Mouse (Mus musculus): ENCODE results near the gene Jup. TPM values are rescaled to one million over a fixed set of nuclear protein-coding genes. Genes with fewer than 3 reads are reported as not detected.

Gene Jup
- polyA plus RNA-seq (2012; rRNA removed), result 57.0 and 66.3 TPM in 2 replicates

DNA sequence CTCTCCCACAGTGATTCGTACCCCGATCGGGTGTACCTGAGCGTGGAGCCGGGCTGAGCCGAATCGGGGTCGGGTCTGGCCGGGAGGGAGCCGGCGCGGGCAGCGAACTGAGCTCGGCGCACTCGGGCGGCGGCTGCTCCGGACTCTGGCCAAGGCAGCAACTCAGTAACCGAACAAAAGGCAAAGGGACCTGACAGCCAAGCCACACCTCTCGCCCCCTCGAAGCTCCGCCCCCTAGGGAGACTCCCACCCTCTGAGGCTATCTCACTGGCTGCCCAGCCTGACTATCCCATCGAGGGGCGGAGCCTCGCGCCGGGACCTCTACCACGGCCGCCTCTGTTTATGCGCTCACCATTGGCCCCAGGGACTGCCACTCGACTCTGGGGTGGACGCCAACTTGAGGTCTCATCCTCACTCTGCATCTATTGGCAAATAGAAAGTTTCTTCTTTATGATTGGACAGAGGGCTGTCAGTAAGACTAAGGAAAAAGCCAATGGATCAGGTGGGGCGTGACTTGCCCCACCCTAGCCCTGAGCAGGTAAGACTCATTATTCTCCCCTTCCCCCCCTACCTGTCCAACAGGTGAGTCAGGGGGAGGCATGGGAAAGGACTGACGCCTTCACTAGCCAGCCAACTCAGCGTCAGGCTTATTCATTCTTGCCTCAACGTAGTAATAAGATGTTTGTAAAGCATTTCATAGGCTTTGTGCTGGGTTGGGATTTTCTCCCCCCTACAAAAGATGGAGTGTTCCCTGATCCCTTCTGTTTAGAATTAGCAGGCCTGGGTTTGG lies at the start of gene Jup:
Gene Jup (minus strand): TSS at position 164 of the 790 bp plus-strand sequence.

DNA sequence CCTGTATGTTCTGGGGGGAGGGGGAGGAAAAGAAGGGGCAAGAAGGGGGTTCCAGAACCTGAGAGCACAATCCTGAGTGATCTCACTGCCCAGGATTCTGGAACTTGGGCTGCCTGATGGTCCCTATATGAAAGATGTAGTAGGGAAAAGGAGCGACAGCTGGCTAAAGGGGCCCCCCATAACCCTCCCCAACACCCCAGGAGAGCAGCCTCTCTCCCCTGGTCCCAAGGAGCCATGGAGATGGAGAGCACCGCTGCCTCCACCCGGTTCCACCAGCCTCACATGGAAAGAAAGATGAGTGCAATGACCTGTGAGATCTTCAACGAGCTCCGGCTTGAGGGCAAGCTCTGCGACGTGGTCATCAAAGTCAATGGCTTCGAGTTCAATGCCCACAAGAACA lies 44.2 kb upstream of the Jup start, which contains the start of the genes Nt5c3b and Klhl10:
Gene Nt5c3b (minus strand): TSS at position 12 of the 400 bp plus-strand sequence.
Gene Klhl10 (plus strand): TSS at position 121 of the 400 bp plus-strand sequence.

DNA sequence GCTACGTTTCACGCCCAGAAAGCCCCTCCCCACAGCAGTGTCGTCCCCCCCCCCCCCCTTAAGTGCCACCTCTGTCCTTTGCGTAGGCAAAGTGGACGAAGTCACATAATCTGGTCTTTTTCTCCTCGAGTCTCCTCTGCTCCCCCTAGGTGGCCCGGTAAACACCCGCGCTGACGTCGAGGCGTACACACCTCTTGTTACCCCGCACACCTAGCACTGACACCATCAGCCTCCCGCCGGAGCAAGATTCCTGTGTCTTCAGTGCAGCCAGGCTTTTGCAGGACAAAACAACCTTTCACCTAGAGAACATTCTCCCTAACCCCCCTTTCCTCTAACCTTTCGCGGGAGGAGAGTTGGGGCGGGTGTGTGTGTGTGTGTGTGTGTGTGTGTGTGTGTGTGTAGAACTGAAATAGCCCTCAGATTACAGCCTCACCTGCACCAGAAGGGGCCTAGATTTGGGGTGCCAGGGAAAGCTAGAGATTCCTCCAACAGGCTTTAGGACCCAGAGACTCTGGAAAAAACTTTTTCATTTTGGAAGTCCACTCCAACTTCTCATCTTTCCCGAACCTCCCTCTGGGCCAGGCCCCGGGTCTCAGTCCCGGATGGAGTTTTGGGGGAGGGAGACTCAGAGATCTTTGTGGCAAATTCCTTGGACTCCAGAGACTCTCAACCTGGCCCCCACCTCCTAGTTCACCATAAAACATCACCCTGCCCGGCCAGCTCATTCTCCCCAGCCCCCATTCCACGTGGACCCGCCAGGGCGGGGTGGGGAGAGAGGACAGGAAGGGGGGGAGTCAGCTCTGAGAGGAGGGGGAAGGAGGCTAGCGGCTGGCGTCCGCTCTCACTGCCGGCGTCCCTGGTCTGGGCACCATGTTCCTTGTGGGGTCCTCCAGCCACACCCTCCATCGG lies 17.6 kb upstream of the Jup start, which contains the start of gene Fkbp10:
Gene Fkbp10 (plus strand): TSS at position 784 of the 909 bp plus-strand sequence.

DNA sequence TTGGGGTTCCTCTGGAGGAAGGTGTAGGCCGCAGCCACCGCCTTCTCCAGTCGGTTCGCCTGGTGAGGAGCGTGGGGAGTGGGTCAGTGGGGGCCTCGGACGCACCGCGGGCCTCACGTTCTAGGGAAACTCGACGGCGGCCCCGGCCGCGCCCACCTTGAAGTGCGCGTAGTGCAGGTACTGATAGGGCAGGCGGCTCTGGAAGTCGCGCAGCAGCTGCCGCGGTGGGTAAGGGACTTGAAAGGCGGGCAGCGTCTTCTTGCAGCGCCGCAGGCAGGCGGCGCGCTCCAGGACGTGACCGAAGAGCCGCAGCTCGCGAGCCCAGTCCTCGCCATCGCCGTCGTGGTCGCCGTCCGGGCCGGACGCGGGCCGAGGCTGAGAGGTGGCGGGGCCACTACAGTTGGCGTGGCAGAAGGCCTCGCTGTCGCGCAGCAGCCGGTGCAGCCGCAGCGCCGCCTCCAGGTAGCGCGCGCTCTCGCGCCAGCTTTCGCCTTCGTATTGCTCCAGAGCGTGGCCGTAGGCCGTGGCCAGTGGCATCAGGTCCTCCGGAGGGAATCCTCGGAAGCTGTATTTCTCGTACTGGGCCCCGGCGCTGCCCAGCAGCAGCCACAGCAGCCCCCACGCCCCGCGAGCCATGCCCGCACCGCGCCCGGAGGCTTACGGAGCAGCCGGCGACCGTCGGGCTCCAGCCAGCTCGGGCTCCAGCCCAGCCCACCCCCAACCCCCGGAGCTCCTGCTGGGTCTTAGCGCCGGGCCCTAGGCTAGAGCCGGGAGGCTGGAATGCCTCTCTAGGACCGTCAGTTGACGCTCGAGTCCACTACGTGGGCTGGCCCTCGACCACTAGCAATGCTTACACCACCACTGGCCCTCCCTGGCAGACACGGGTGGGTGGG lies 16.7 kb upstream of the Jup start, which contains the start of gene P3h4:
Gene P3h4 (minus strand): TSS at position 816 of the 893 bp plus-strand sequence.

DNA sequence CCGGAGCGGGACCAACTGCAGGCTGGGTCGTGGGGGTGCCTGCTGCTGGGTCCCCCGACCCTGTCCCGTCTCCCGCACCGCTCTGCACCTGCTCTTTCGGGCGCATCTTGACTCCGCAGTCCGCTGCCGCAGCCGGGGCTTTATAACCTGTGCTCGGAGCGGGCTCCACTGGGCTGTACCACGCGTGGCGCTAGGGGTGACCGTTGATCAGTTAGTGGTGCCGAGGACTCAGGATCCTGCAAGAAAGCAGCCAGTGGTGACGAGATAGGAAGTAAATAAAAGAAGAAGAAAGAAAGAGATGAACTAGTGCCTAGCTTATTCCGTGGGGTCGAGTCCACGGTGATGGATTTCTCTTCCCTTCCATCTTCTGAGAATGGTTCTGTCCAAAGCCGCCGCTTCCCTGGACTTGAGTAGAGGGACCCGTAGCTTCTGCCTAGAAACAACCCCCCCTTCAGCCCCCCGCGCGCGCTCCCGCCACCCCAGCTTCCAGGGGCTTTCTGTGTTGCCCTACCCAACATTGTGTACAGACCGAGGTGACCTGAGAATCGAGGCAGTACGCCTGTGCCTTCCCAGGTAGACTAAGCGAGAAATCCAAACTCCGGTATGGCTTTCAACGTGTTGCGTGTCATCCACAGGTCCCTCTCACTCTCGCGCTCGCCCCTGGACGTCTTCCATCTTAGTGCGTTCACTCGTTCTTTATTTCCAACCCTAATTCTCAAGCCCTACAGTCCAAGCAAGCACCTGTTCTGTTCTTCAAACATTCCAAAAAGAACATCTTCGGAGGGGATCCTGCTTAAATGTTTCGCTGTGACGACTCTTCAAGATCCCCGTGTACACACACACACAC lies 41.4 kb downstream of the Jup start, which contains the start of gene Hap1:
Gene Hap1 (minus strand): TSS at position 157 of the 847 bp plus-strand sequence.

DNA sequence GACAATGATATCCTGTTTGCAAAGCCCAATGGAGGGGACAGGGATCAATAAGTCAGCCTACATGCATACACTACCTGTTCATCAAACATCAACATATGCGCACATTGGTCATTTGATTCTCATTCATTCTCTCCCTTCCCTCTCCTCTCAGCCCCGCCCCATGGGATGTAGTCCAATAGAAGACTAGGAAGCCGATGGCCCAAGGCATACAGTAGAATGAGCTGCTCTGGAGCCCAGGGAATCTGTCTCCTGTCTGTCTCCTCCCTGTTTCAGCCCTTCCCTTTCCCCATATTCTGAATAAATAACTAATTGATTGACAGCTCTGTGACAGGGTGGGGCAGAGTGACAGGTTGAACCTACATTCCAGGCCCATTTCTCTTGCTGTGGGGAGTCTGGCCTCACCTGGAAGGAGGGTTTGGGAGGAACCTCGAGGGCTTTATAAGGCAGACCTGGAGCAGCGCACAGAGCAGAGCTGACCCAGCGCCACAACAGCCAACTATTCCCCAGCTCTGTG lies 63.6 kb downstream of the Jup start, which contains the start of gene Gast:
Gene Gast (plus strand): TSS at position 464 of the 514 bp plus-strand sequence.

DNA sequence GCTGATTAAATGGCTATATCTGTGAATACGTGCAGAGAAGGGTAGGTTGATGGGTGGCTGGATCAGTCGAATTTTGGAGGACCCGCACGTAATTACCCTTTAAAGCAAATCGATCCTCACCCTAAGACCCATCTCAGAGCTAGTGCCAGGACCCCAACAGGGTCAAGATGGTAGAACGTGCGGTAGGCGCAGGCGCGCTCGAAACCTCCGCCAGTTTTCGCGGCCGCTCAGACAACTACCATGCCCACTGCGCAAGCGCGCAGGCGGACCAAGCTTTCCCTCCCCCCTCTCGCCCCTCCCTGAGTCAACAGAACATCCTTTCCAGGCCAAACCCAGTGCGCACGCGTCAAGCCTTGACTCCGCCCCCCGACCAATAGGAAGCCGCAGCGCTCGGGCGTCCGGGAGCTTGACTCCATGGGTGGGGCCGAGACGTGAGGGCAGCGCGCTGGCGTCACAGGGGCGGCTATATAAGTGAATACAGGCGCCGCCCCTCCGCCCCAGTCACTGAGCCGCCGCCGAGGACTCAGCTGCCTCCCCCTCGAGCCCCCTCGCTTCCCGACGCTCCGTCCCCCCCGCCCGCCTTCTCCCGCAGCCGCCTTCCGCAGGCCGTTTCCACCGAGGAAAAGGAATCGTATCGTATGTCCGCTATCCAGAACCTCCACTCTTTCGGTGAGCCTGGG lies 77.9 kb downstream of the Jup start, which contains the start of gene Eif1:
Gene Eif1 (plus strand): TSS at position 394 of the 680 bp plus-strand sequence.

Other genes with a start within 250 kb of the Jup start
- gene Krt19, start 249.1 kb downstream of the Jup start, polyA plus RNA-seq (2012; rRNA removed), result 5.8 and 82.5 TPM in 2 replicates
- 0.12 and 0.16 TPM in 2 replicates for gene Krt9, start 204.5 kb downstream of the Jup start, polyA plus RNA-seq (2012; rRNA removed)
- 0.53 and 25.9 TPM in 2 replicates for gene Krt14, start 190.2 kb downstream of the Jup start, polyA plus RNA-seq (2012; rRNA removed)
- 0.05 and 5.7 TPM in 2 replicates for gene Krt16, start 148.9 kb downstream of the Jup start, polyA plus RNA-seq (2012; rRNA removed)
- gene Krt17, start 136.7 kb downstream of the Jup start, polyA plus RNA-seq (2012; rRNA removed), result 0.47 and 2.3 TPM in 2 replicates
- 0.08 TPM in 1 of 2 replicates, not detected in the other for gene Krt42, start 127.9 kb downstream of the Jup start, polyA plus RNA-seq (2012; rRNA removed)
- gene Eif1, start 77.9 kb downstream of the Jup start, polyA plus RNA-seq (2012; rRNA removed), result 346 and 359 TPM in 2 replicates
- 0.16 and 0.25 TPM in 2 replicates for gene Gast, start 63.4 kb downstream of the Jup start, polyA plus RNA-seq (2012; rRNA removed)
- 272 and 284 TPM in 2 replicates for gene Hap1, start 41.6 kb downstream of the Jup start, polyA plus RNA-seq (2012; rRNA removed)
- gene P3h4, start 17.1 kb upstream of the Jup start, polyA plus RNA-seq (2012; rRNA removed), result 18.6 and 21.5 TPM in 2 replicates
- 15.9 and 24.1 TPM in 2 replicates for gene Fkbp10, start 17.9 kb upstream of the Jup start, polyA plus RNA-seq (2012; rRNA removed)
- gene Nt5c3b, start 44.0 kb upstream of the Jup start, polyA plus RNA-seq (2012; rRNA removed), result 119 and 121 TPM in 2 replicates
- 1.2 and 1.4 TPM in 2 replicates for gene Klhl10, start 44.2 kb upstream of the Jup start, polyA plus RNA-seq (2012; rRNA removed)
- 7.3 and 7.7 TPM in 2 replicates for gene Klhl11, start 75.0 kb upstream of the Jup start, polyA plus RNA-seq (2012; rRNA removed)
- 170 and 173 TPM in 2 replicates for gene Acly, start 130.2 kb upstream of the Jup start, polyA plus RNA-seq (2012; rRNA removed)
- gene Ttc25, start 147.8 kb upstream of the Jup start, polyA plus RNA-seq (2012; rRNA removed), result 1.2 and 1.4 TPM in 2 replicates
- 32.3 and 38.8 TPM in 2 replicates for gene Cnp, start 177.1 kb upstream of the Jup start, polyA plus RNA-seq (2012; rRNA removed)
- gene Nkiras2, start 221.5 kb upstream of the Jup start, polyA plus RNA-seq (2012; rRNA removed), result 76.1 and 76.4 TPM in 2 replicates
- gene Dnajc7, start 222.4 kb upstream of the Jup start, polyA plus RNA-seq (2012; rRNA removed), result 192 and 206 TPM in 2 replicates